Mouse (Mus musculus) midbrain, embryonic 16.5 days (tissue): Measurements from ENCODE around the gene Farp1. TPM values are rescaled to one million over a fixed set of nuclear protein-coding genes. Genes with fewer than 3 reads are reported as not detected.

Source experiments
- polyA plus RNA-seq: library from polyadenylated mRNA; unstranded; fragments of >200 nt; fragmentation: Nextera tagmentation; extraction: Ambion mirVana; gene quantifications from 2 replicates; pipeline ENCODE4 v1.2.1, GENCODE M21; 2015

Farp1 gene
- polyA plus RNA-seq, 1 experiment from 2014 or later, result 39.8 TPM

Other genes starting within 250 kb of the Farp1 start
- gene Ipo5, start 124.0 kb upstream of the Farp1 start, polyA plus RNA-seq, result 54.9 and 61.5 TPM in 2 replicates